Mouse (Mus musculus): ENCODE measurements around the gene Tdrd1.

DNA sequence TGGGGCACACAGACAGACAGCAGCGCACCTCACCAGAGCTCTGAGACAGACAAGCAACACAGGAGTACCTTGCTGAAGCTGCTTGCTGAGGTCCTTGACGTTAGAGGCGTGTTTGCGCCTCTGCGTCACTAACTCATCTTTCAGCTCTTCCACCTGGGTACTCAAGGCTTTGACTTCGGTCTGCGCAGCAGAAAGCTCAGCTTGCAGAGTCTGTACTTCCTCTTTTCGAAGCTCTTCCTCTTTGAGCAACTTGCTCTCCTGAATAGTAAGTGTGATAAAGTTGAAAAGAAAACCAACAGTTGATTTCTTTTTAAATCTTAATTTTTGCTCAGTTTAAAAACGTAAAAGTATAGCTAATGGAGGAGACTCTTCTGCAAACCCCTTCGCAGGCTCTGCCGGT, 28.6 kb upstream of the Tdrd1 start:
- no peak for TF ChIP-seq EP300 (IDR thresholded peaks at IDR 0.05; ENCODE audit: low read depth)
- no peak for TF ChIP-seq CTCF (IDR thresholded peaks at IDR 0.05; ENCODE audit: low read depth)

Measured in liver, embryonic 14.5 days (tissue).